Mouse (Mus musculus) myocyte (in vitro differentiated cells): Measurements from ENCODE around the gene Tmed9. TPM values are rescaled to one million over a fixed set of nuclear protein-coding genes. Genes with fewer than 3 reads are reported as not detected.

ENCODE experiments used
- H3K27me3 ChIP-seq: one replicate; pipeline ENCODE4 v1.6.1; 2011; ENCODE audit not compliant: control insufficient read depth, insufficient read depth, insufficient read length
- H3K36me3 ChIP-seq: one replicate; pipeline ENCODE4 v1.6.1; 2011; ENCODE audit not compliant: control insufficient read depth, insufficient read depth
- H3K4me2 ChIP-seq: one replicate; pipeline ENCODE4 v1.6.1; 2011; ENCODE audit warnings: low read depth, control low read depth
- H3K4me3 ChIP-seq: one replicate; pipeline ENCODE4 v1.5.1; 2011; ENCODE audit warnings: mild to moderate bottlenecking, control low read depth, moderate library complexity
- H3K79me2 ChIP-seq: one replicate; pipeline ENCODE4 v1.6.1; 2011; ENCODE audit not compliant: control insufficient read depth, insufficient read depth
- H3ac ChIP-seq: one replicate; pipeline ENCODE4 v1.6.1; 2011; ENCODE audit not compliant: control insufficient read depth, insufficient read length
- CEBPB ChIP-seq: IDR thresholded peaks from 2 replicates; pipeline ENCODE4 v1.6.1; 2011; ENCODE audit warnings: mild to moderate bottlenecking, moderate library complexity; ENCODE audit not compliant: poor library complexity, insufficient read depth, severe bottlenecking
- E2F4 ChIP-seq: IDR thresholded peaks from one replicate; pipeline ENCODE4 v1.6.1; 2011; ENCODE audit warnings: mild to moderate bottlenecking, control low read depth, moderate library complexity; ENCODE audit not compliant: insufficient read depth
- MAX ChIP-seq: IDR thresholded peaks from one replicate; pipeline ENCODE4 v1.6.1; 2011; ENCODE audit warnings: low read depth, mild to moderate bottlenecking, control low read depth
- MYOD1 ChIP-seq, 3 experiments: IDR thresholded peaks; one replicate each; pipeline ENCODE4 v1.6.1; 2011; ENCODE audit warnings: control low read depth in 2 of 3, low read depth in 2 of 3, mild to moderate bottlenecking in 2 of 3, moderate library complexity in 1 of 3; ENCODE audit not compliant: insufficient read length in 2 of 3, control insufficient read depth in 1 of 3
- MYOG ChIP-seq, 3 experiments: IDR thresholded peaks; one replicate each; pipeline ENCODE4 v1.6.1; 2011; ENCODE audit warnings: control low read depth in 2 of 3, low read depth in 2 of 3, mild to moderate bottlenecking in 2 of 3; ENCODE audit not compliant: insufficient read length in 2 of 3, control insufficient read depth in 1 of 3, insufficient read depth in 1 of 3
- POLR2A ChIP-seq: IDR thresholded peaks from one replicate; pipeline ENCODE4 v1.6.1; 2011; ENCODE audit warnings: low read depth, mild to moderate bottlenecking, control low read depth, moderate library complexity; ENCODE audit not compliant: insufficient read length
- POLR2AphosphoS2 ChIP-seq: IDR thresholded peaks from one replicate; pipeline ENCODE4 v1.6.1; 2011; ENCODE audit warnings: low read depth, control low read depth; ENCODE audit not compliant: insufficient read length
- REST ChIP-seq: IDR thresholded peaks from one replicate; pipeline ENCODE4 v1.6.1; 2011; ENCODE audit warnings: mild to moderate bottlenecking, control low read depth, moderate library complexity; ENCODE audit not compliant: insufficient read depth, insufficient read length
- SRF ChIP-seq: IDR thresholded peaks from one replicate; pipeline ENCODE4 v1.6.1; 2011; ENCODE audit warnings: low read depth; ENCODE audit not compliant: control insufficient read depth, insufficient read length
- TCF12 ChIP-seq: IDR thresholded peaks from one replicate; pipeline ENCODE4 v1.6.1; 2011; ENCODE audit warnings: mild to moderate bottlenecking, control low read depth; ENCODE audit not compliant: poor library complexity, insufficient read depth, severe bottlenecking
- TCF3 ChIP-seq: IDR thresholded peaks from one replicate; pipeline ENCODE4 v1.6.1; 2011; ENCODE audit warnings: low read depth, control low read depth; ENCODE audit not compliant: insufficient read length
- USF1 ChIP-seq: IDR thresholded peaks from one replicate; pipeline ENCODE4 v1.6.1; 2011; ENCODE audit warnings: low read depth, mild to moderate bottlenecking, control low read depth, moderate library complexity
- polyA plus RNA-seq: library from polyadenylated mRNA; unstranded; fragments of >200 nt; fragmentation: generic; extraction: Trizol; gene quantifications from one replicate; pipeline ENCODE4 v1.2.1, GENCODE M21; 2012; ENCODE audit warnings: missing spikeins

Tmed9 gene
- polyA plus RNA-seq, 1 experiment = 200 TPM

- Histone ChIP-seq H3K4me2 (no peak overlapping the region), H3K79me2 (peaks cover 12% of the 10 kb centered on the region), H3K27me3 (no peaks in the 10 kb centered on the region), H3K4me3 (no peak overlapping the region), H3ac (no peak overlapping the region), H3K36me3 (peaks cover 4% of the 10 kb centered on the region)
- TF ChIP-seq USF1 (no peak), REST (no peak), TCF3 (no peak), MAX (no peak), SRF (no peak), MYOG (IDR thresholded peaks at IDR 0.05; ENCODE audit: control insufficient read depth in 1 of 3, insufficient read depth in 1 of 3, insufficient read length in 2 of 3, low read depth in 2 of 3) (no peak), CEBPB (no peak)
Measured at GRCm38 (mm10) chr13:55606899-55607623, 33.5 kb downstream of the Tmed9 start.

GRCm38 (mm10) chr13:55607624-55608006, 34.1 kb downstream of the Tmed9 start:
- Histone ChIP-seq H3K79me2 (peaks cover 7% of the 10 kb centered on the region), H3K4me2 (no peak overlapping the region), H3K27me3 (no peaks in the 10 kb centered on the region), H3K4me3 (no peak overlapping the region), H3ac (no peak overlapping the region), H3K36me3 (peaks cover 4% of the 10 kb centered on the region)
- no peak for TF ChIP-seq TCF12
- TF ChIP-seq USF1 = no peak
- TF ChIP-seq CEBPB = no peak
- no peak for TF ChIP-seq MYOG (IDR thresholded peaks at IDR 0.05; ENCODE audit: control insufficient read depth in 1 of 3, insufficient read depth in 1 of 3, insufficient read length in 2 of 3, low read depth in 2 of 3)
- TF ChIP-seq E2F4 = no peak
- no peak for TF ChIP-seq TCF3
- no peak for TF ChIP-seq POLR2AphosphoS2
- TF ChIP-seq POLR2A = no peak
- no peak for TF ChIP-seq MAX
- TF ChIP-seq REST = no peak
- TF ChIP-seq SRF = no peak
- TF ChIP-seq MYOD1 (IDR thresholded peaks at IDR 0.05; ENCODE audit: control insufficient read depth in 1 of 3, insufficient read length in 2 of 3, low read depth in 2 of 3) = no peak

- peaks cover 4% of the 10 kb centered on the region for H3K36me3 ChIP-seq
- TF ChIP-seq E2F4 = no peak
- no peak for TF ChIP-seq POLR2A
- no peak for TF ChIP-seq CEBPB
- no peak for TF ChIP-seq TCF12
- no peak for TF ChIP-seq REST
- TF ChIP-seq SRF = no peak
- TF ChIP-seq TCF3 = no peak
- TF ChIP-seq MYOD1 (IDR thresholded peaks at IDR 0.05; ENCODE audit: control insufficient read depth in 1 of 3, insufficient read length in 2 of 3, low read depth in 2 of 3) = no peak
- TF ChIP-seq MYOG (IDR thresholded peaks at IDR 0.05; ENCODE audit: control insufficient read depth in 1 of 3, insufficient read depth in 1 of 3, insufficient read length in 2 of 3, low read depth in 2 of 3) = no peak
- no peak for TF ChIP-seq MAX
- TF ChIP-seq POLR2AphosphoS2 = no peak
- TF ChIP-seq USF1 = no peak
- no peak overlapping the region for H3K4me2 ChIP-seq
- H3K4me3 ChIP-seq = no peak overlapping the region
- H3ac ChIP-seq = no peak overlapping the region
- H3K27me3 ChIP-seq = no peaks in the 10 kb centered on the region
- H3K79me2 ChIP-seq = no peaks in the 10 kb centered on the region
Measured at GRCm38 (mm10) chr13:55611996-55612395, 38.5 kb downstream of the Tmed9 start.

GRCm38 (mm10) chr13:55613471-55613870, 39.9 kb downstream of the Tmed9 start:
- H3K79me2 ChIP-seq = no peaks in the 10 kb centered on the region
- H3K27me3 ChIP-seq = no peaks in the 10 kb centered on the region
- peaks cover 4% of the 10 kb centered on the region for H3K36me3 ChIP-seq
- no peak overlapping the region for H3ac ChIP-seq
- no peak overlapping the region for H3K4me2 ChIP-seq
- H3K4me3 ChIP-seq = no peak overlapping the region
- TF ChIP-seq POLR2A = no peak
- no peak for TF ChIP-seq SRF
- TF ChIP-seq REST = no peak
- TF ChIP-seq TCF12 = no peak

GRCm38 (mm10) chr13:55619328-55619727, 45.8 kb downstream of the Tmed9 start:
- Histone ChIP-seq H3K36me3 (no peaks in the 10 kb centered on the region), H3ac (no peak overlapping the region), H3K79me2 (peaks cover 14% of the 10 kb centered on the region), H3K27me3 (no peaks in the 10 kb centered on the region), H3K4me2 (no peak overlapping the region), H3K4me3 (no peak overlapping the region)
- no peak for TF ChIP-seq POLR2A
- no peak for TF ChIP-seq TCF3
- no peak for TF ChIP-seq MAX
- no peak for TF ChIP-seq REST
- no peak for TF ChIP-seq CEBPB
- no peak for TF ChIP-seq MYOG (IDR thresholded peaks at IDR 0.05; ENCODE audit: control insufficient read depth in 1 of 3, insufficient read depth in 1 of 3, insufficient read length in 2 of 3, low read depth in 2 of 3)
- no peak for TF ChIP-seq MYOD1 (IDR thresholded peaks at IDR 0.05; ENCODE audit: control insufficient read depth in 1 of 3, insufficient read length in 2 of 3, low read depth in 2 of 3)
- no peak for TF ChIP-seq E2F4
